ENCODE assay signal across 9 mouse cellular contexts in genomic region chr17:36237321-36237921, GRCm38 (mm10). TPM values are rescaled to one million over a fixed set of nuclear protein-coding genes. Genes with fewer than 3 reads are reported as not detected.
DNase-seq lines count a peak whose midpoint lies in the region; ATAC-seq lines count a peak whose summit lies in the region.
"Had no signal": no experiment of that assay in that cellular context is flagged by ENCODE, and none has a peak within 500 bp of the region (broad histone marks: within the 10 kb centered on the region; RNA-seq: fewer than 3 reads in every experiment).

No protein-coding gene starts in this region.

- no peak overlapping the region for H3K27ac ChIP-seq in forebrain, embryonic 15.5 days (replicated peaks)
- H3K27ac ChIP-seq in limb, embryonic 10.5 days = 0 out of 2 replicates have a peak overlapping the region, but pooled peaks have one; percentile 36

- 2% methylated on average over 27 of the region's 27 CpGs for WGBS in forebrain, embryonic 15.5 days
- 2% methylated on average over 27 of the region's 27 CpGs for WGBS in limb, embryonic 10.5 days

- peak overlapping the region; percentile 32 for H3K4me3 ChIP-seq in forebrain, embryonic 15.5 days
- peak overlapping the region; percentile 42 for H3K4me3 ChIP-seq in limb, embryonic 10.5 days

- peak; percentile 17 for ATAC-seq in CD4-positive, CD25-positive, alpha-beta regulatory T cell, adult 4 months
- ATAC-seq in forebrain, embryonic 15.5 days (replicated peaks) = 0 out of 2 replicates have a peak, but pooled peaks have one; percentile 16

- no peaks in the 10 kb centered on the region for H3K36me3 ChIP-seq in forebrain, embryonic 15.5 days
- H3K36me3 ChIP-seq in limb, embryonic 10.5 days = no peaks in the 10 kb centered on the region

- peaks cover 7% of the 10 kb centered on the region for H3K4me1 ChIP-seq in forebrain, embryonic 15.5 days
- H3K4me1 ChIP-seq in limb, embryonic 10.5 days = peaks cover 15% of the 10 kb centered on the region

- H3K9ac ChIP-seq in forebrain, embryonic 15.5 days (replicated peaks) = peak overlapping the region; percentile 42

- peak; percentile 30 to 68 for DNase-seq in adrenal gland, adult (ENCODE audit: inconsistent age in 2 of 2, low spot score in 1 of 2)
- no peak for DNase-seq in adrenal gland, postnatal 14 days
- DNase-seq in limb, embryonic 10.5 days (ENCODE audit: low spot score) = no peak
- DNase-seq in neural tube, embryonic 10.5 days (ENCODE audit: extremely low spot score, low spot score) = peak; percentile 32
- no peak for DNase-seq in gastrocnemius, postnatal 25 days
- DNase-seq in layer of hippocampus, adult 18-20 months (ENCODE audit: low spot score in 2 of 2) = no peak

- no peaks in the 10 kb centered on the region for H3K9me3 ChIP-seq in forebrain, embryonic 15.5 days
- no peaks in the 10 kb centered on the region for H3K9me3 ChIP-seq in limb, embryonic 10.5 days (replicated peaks)

- H3K27me3 ChIP-seq in forebrain, embryonic 15.5 days = peaks cover 19% of the 10 kb centered on the region; the same call in 1 of the 2 replicates
- H3K27me3 ChIP-seq in limb, embryonic 10.5 days (ENCODE audit: low read depth, poor library complexity, severe bottlenecking) = peaks cover 37% of the 10 kb centered on the region

- peak overlapping the region; percentile 60 for H3K4me2 ChIP-seq in forebrain, embryonic 15.5 days (replicated peaks)

RNA-seq across cellular contexts. Expression of gene Rpp21, which starts 20.4 kb away (rescaled TPM):
- 44.2 and 47.9 TPM in 2 replicates for total RNA-seq in adrenal gland, postnatal 14 days (2021)
- polyA plus RNA-seq in CD4-positive, CD25-positive, alpha-beta regulatory T cell, adult 4 months (2017; shearing (Covaris generic)) = 100 to 1,000 TPM; 191 to 211 TPM
- 101 and 105 TPM in 2 replicates for polyA plus RNA-seq in forebrain, embryonic 15.5 days (2015; fragmentation: Nextera tagmentation; extraction: Ambion mirVana)
- 82.4 and 96.0 TPM in 2 replicates for polyA plus RNA-seq in limb, embryonic 10.5 days (2016; fragmentation: Nextera tagmentation; extraction: Ambion mirVana)
- total RNA-seq in gastrocnemius, postnatal 25 days (2021) = 10 to 100 TPM; 30.3 to 35.9 TPM
- 10 to 100 TPM; 43.8 to 45.2 TPM for total RNA-seq in layer of hippocampus, adult 18-20 months (2021)

RNA-seq across cellular contexts. Expression of gene Trim39, which starts 34.6 kb away (rescaled TPM):
- 15.6 and 18.4 TPM in 2 replicates for total RNA-seq in adrenal gland, postnatal 14 days (2021)
- polyA plus RNA-seq in CD4-positive, CD25-positive, alpha-beta regulatory T cell, adult 4 months (2017; shearing (Covaris generic)) = 10 to 100 TPM; 17.2 to 25.9 TPM
- 25.7 and 26.4 TPM in 2 replicates for polyA plus RNA-seq in forebrain, embryonic 15.5 days (2015; fragmentation: Nextera tagmentation; extraction: Ambion mirVana)
- polyA plus RNA-seq in limb, embryonic 10.5 days (2016; fragmentation: Nextera tagmentation; extraction: Ambion mirVana) = 20.1 and 24.2 TPM in 2 replicates
- 1 to 10 TPM; 5.0 to 5.6 TPM for total RNA-seq in gastrocnemius, postnatal 25 days (2021)
- total RNA-seq in layer of hippocampus, adult 18-20 months (2021) = 10 to 100 TPM; 22.0 to 23.3 TPM

RNA-seq across cellular contexts. Expression of gene H2-T3, which starts 47.3 kb away (rescaled TPM):
- total RNA-seq in adrenal gland, postnatal 14 days (2021) = 0.44 TPM in 1 of 2 replicates, not detected in the other
- 1 to 10 TPM in 1 of 2 experiments, under 1 TPM in 1; 0.95 to 1.3 TPM for polyA plus RNA-seq in CD4-positive, CD25-positive, alpha-beta regulatory T cell, adult 4 months (2017; shearing (Covaris generic))
- polyA plus RNA-seq in forebrain, embryonic 15.5 days (2015; fragmentation: Nextera tagmentation; extraction: Ambion mirVana) = not detected in 2 replicates
- polyA plus RNA-seq in limb, embryonic 10.5 days (2016; fragmentation: Nextera tagmentation; extraction: Ambion mirVana) = not detected in 2 replicates
- not detected for total RNA-seq in gastrocnemius, postnatal 25 days (2021)
- total RNA-seq in layer of hippocampus, adult 18-20 months (2021) = not detected

RNA-seq across cellular contexts. Expression of gene H2-M10.2, which starts 48.9 kb away (rescaled TPM):
- not detected in 2 replicates for total RNA-seq in adrenal gland, postnatal 14 days (2021)
- polyA plus RNA-seq in CD4-positive, CD25-positive, alpha-beta regulatory T cell, adult 4 months (2017; shearing (Covaris generic)) = under 1 TPM in 1 of 2 experiments, not detected in 1; 0.39 TPM
- polyA plus RNA-seq in forebrain, embryonic 15.5 days (2015; fragmentation: Nextera tagmentation; extraction: Ambion mirVana) = not detected in 2 replicates
- polyA plus RNA-seq in limb, embryonic 10.5 days (2016; fragmentation: Nextera tagmentation; extraction: Ambion mirVana) = 0.14 and 0.25 TPM in 2 replicates
- total RNA-seq in gastrocnemius, postnatal 25 days (2021) = not detected
- total RNA-seq in layer of hippocampus, adult 18-20 months (2021) = not detected
- polyA plus RNA-seq: large intestine, adult 2 months had no signal

Comparison
In these comparisons a context has a peak if more than half of its experiments do, and no peak if none do; other contexts are left out.
1. DNase-seq: peak in adrenal gland, adult (2 of 2) and neural tube, embryonic 10.5 days (single experiment); none in adrenal gland, postnatal 14 days (single experiment), limb, embryonic 10.5 days (single experiment), gastrocnemius, postnatal 25 days (single experiment) and layer of hippocampus, adult 18-20 months (0 of 2).